Mouse (Mus musculus): ENCODE data around the gene Slc27a5. TPM values are rescaled to one million over a fixed set of nuclear protein-coding genes. Genes with fewer than 3 reads are reported as not detected.

Slc27a5 gene
- polyA plus RNA-seq, 1 experiment = 0.69 TPM

GRCm38 (mm10) chr7:13003380-13003779 lies 5.4 kb upstream of the Slc27a5 start:
- WGBS = 76% methylated on average over 5 of the region's 5 CpGs
- H3K4me1 ChIP-seq (ENCODE audit: control insufficient read depth, insufficient read depth, low read length) = no peaks in the 10 kb centered on the region
- H3K27ac ChIP-seq (ENCODE audit: insufficient read depth, low read depth, low read length) = no peak overlapping the region
- no peaks in the 10 kb centered on the region for H3K36me3 ChIP-seq (ENCODE audit: control insufficient read depth, insufficient read depth, low read length)
- H3K27me3 ChIP-seq (replicated peaks; ENCODE audit: control insufficient read depth, insufficient read depth, low read length) = no peaks in the 10 kb centered on the region
- TF ChIP-seq CTCF (conservative IDR thresholded peaks at IDR 0.05; ENCODE audit: insufficient read depth, insufficient read length, low read depth, low read length) (no peak), POLR2A (IDR thresholded peaks at IDR 0.05; ENCODE audit: low read depth, low read length) (no peak)
- DNase-seq = no peak
- H3K4me3 ChIP-seq (ENCODE audit: insufficient read depth, low read depth, low read length) = no peak overlapping the region

GRCm38 (mm10) chr7:13001584-13001983 lies 3.6 kb upstream of the Slc27a5 start:
- Histone ChIP-seq H3K27ac (ENCODE audit: insufficient read depth, low read depth, low read length) (no peak overlapping the region), H3K27me3 (replicated peaks; ENCODE audit: control insufficient read depth, insufficient read depth, low read length) (no peaks in the 10 kb centered on the region), H3K4me3 (ENCODE audit: insufficient read depth, low read depth, low read length) (no peak overlapping the region), H3K4me1 (ENCODE audit: control insufficient read depth, insufficient read depth, low read length) (no peaks in the 10 kb centered on the region), H3K36me3 (ENCODE audit: control insufficient read depth, insufficient read depth, low read length) (no peaks in the 10 kb centered on the region)
- no peak for DNase-seq
- TF ChIP-seq CTCF (conservative IDR thresholded peaks at IDR 0.05; ENCODE audit: insufficient read depth, insufficient read length, low read depth, low read length) (no peak), POLR2A (IDR thresholded peaks at IDR 0.05; ENCODE audit: low read depth, low read length) (no peak)
- 73% methylated on average over 1 of the region's 1 CpGs for WGBS

DNA sequence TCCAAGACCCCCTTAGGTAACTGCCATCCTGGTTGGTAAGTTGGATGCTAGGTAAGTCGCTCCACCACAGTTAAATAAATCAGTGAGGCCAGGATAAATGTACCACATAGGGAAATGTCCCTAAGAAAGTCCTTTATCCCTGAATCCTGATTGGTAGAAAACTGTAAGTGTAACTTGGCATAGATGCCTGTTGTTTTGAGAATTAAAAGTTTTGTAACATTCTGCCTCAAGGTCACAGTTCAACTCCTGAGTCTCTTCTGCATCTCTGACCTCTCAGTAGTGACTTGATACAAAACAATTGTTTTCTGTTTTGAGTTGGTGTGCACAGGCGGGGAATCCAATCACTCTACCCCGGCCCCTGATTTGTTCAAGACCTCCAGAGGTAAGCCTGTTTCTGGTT lies 859 bp upstream of the Slc27a5 start, which contains the start of gene Trim28:
TSS of gene Trim28 (plus strand) at position 264 of the 400 bp plus-strand sequence.
- TF ChIP-seq CTCF (conservative IDR thresholded peaks at IDR 0.05; ENCODE audit: insufficient read depth, insufficient read length, low read depth, low read length) (no peak), POLR2A (IDR thresholded peaks at IDR 0.05; ENCODE audit: low read depth, low read length) (no peak)
- Histone ChIP-seq H3K27me3 (replicated peaks; ENCODE audit: control insufficient read depth, insufficient read depth, low read length) (no peaks in the 10 kb centered on the region), H3K4me1 (ENCODE audit: control insufficient read depth, insufficient read depth, low read length) (no peaks in the 10 kb centered on the region), H3K27ac (ENCODE audit: insufficient read depth, low read depth, low read length) (no peak within 1 kb of the TSS), H3K36me3 (ENCODE audit: control insufficient read depth, insufficient read depth, low read length) (no peaks in the 10 kb centered on the region), H3K4me3 (ENCODE audit: insufficient read depth, low read depth, low read length) (no peak within 1 kb of the TSS)
- 89% methylated on average over 3 of the region's 3 CpGs for WGBS
- DNase-seq = no peak

DNA sequence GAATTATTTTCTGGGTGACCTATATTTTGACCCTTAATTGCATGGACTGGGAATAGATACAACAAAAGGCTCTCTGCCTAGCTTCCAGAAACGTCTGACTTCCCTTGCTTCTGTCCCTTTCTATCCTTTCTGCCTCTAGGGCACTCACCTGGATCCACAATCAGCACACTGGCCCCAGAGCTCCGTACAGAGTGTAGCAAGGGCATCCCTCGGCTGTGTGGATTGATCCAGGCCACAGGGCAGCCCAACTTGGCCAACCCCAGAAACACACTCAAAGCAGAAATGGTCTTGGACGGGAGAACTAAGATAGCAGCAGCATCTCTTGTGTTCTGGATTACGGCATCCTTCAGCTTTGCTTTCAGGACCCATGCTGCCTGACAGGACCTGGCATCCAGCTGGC lies 762 bp downstream of the Slc27a5 start:
- Histone ChIP-seq H3K4me1 (ENCODE audit: control insufficient read depth, insufficient read depth, low read length) (no peaks in the 10 kb centered on the region), H3K4me3 (ENCODE audit: insufficient read depth, low read depth, low read length) (no peak overlapping the region), H3K27me3 (replicated peaks; ENCODE audit: control insufficient read depth, insufficient read depth, low read length) (no peaks in the 10 kb centered on the region), H3K27ac (ENCODE audit: insufficient read depth, low read depth, low read length) (no peak overlapping the region), H3K36me3 (ENCODE audit: control insufficient read depth, insufficient read depth, low read length) (no peaks in the 10 kb centered on the region)
- no peak for TF ChIP-seq CTCF (conservative IDR thresholded peaks at IDR 0.05; ENCODE audit: insufficient read depth, insufficient read length, low read depth, low read length)
- DNase-seq = no peak
- WGBS = 75% methylated on average over 5 of the region's 5 CpGs

GRCm38 (mm10) chr7:12995862-12996261 lies 2.1 kb downstream of the Slc27a5 start:
- no peaks in the 10 kb centered on the region for H3K36me3 ChIP-seq (ENCODE audit: control insufficient read depth, insufficient read depth, low read length)
- no peaks in the 10 kb centered on the region for H3K4me1 ChIP-seq (ENCODE audit: control insufficient read depth, insufficient read depth, low read length)
- TF ChIP-seq CTCF (conservative IDR thresholded peaks at IDR 0.05; ENCODE audit: insufficient read depth, insufficient read length, low read depth, low read length) (no peak), POLR2A (IDR thresholded peaks at IDR 0.05; ENCODE audit: low read depth, low read length) (no peak)
- no peaks in the 10 kb centered on the region for H3K27me3 ChIP-seq (replicated peaks; ENCODE audit: control insufficient read depth, insufficient read depth, low read length)
- H3K27ac ChIP-seq (ENCODE audit: insufficient read depth, low read depth, low read length) = no peak overlapping the region
- H3K4me3 ChIP-seq (ENCODE audit: insufficient read depth, low read depth, low read length) = no peak overlapping the region
- DNase-seq = no peak

DNA sequence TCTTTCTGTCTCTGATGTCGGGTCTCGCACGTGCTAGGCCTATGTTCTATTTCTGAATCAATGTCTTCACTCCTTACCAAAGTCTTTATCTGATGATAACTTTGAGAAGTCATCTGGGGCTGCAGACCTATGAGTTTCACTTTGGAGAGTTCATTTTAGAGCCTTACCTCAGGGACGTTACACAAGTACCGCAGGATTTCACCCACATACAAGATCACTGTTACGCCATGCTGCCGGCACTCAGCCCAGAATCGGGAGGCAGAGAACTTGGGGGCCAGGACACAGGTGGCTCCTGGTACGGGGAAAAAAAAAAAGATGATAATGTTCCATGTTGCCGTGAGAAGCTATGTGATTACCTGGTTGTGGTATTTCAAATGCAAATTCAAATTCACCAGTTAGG lies 4.8 kb downstream of the Slc27a5 start:
- H3K36me3 ChIP-seq (ENCODE audit: control insufficient read depth, insufficient read depth, low read length) = no peaks in the 10 kb centered on the region
- DNase-seq = no peak
- H3K27ac ChIP-seq (ENCODE audit: insufficient read depth, low read depth, low read length) = no peak overlapping the region
- WGBS = 89% methylated on average over 10 of the region's 10 CpGs
- no peaks in the 10 kb centered on the region for H3K4me1 ChIP-seq (ENCODE audit: control insufficient read depth, insufficient read depth, low read length)
- no peaks in the 10 kb centered on the region for H3K27me3 ChIP-seq (replicated peaks; ENCODE audit: control insufficient read depth, insufficient read depth, low read length)
- TF ChIP-seq POLR2A (IDR thresholded peaks at IDR 0.05; ENCODE audit: low read depth, low read length) = no peak
- no peak for TF ChIP-seq CTCF (conservative IDR thresholded peaks at IDR 0.05; ENCODE audit: insufficient read depth, insufficient read length, low read depth, low read length)
- no peak overlapping the region for H3K4me3 ChIP-seq (ENCODE audit: insufficient read depth, low read depth, low read length)

GRCm38 (mm10) chr7:12992222-12992621 lies 5.8 kb downstream of the Slc27a5 start:
- no peaks in the 10 kb centered on the region for H3K4me1 ChIP-seq (ENCODE audit: control insufficient read depth, insufficient read depth, low read length)
- no peak for TF ChIP-seq POLR2A (IDR thresholded peaks at IDR 0.05; ENCODE audit: low read depth, low read length)
- no peak for TF ChIP-seq CTCF (conservative IDR thresholded peaks at IDR 0.05; ENCODE audit: insufficient read depth, insufficient read length, low read depth, low read length)
- peak; percentile 27 for DNase-seq
- no peak overlapping the region for H3K4me3 ChIP-seq (ENCODE audit: insufficient read depth, low read depth, low read length)
- no peaks in the 10 kb centered on the region for H3K27me3 ChIP-seq (replicated peaks; ENCODE audit: control insufficient read depth, insufficient read depth, low read length)
- 7% methylated on average over 3 of the region's 3 CpGs for WGBS
- no peak overlapping the region for H3K27ac ChIP-seq (ENCODE audit: insufficient read depth, low read depth, low read length)
- no peaks in the 10 kb centered on the region for H3K36me3 ChIP-seq (ENCODE audit: control insufficient read depth, insufficient read depth, low read length)
